29 mouse cellular contexts compared by ENCODE assay signal in the genomic region with DNA sequence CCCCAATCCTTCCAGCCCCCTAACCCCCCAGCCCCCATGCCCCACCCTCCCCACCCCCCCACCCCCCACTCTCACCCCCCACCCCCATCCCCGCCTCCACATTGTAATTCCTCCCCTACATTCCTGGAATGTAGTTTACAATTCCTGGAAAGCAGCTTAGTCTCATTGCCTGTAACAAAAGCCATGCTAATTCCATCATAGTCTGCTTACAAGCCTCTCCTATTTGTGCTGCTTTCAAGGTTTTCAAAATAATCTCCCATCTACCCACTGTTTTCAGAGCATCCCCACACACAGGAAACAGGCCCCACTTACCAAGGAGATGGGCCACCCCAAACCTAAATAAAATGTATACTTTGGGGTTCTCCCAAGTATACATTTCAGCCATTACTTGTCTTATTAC.
"Had no signal": no experiment of that assay in that cellular context is flagged by ENCODE, and none has a peak within 500 bp of the region (broad histone marks: within the 10 kb centered on the region; RNA-seq: fewer than 3 reads in every experiment).

No protein-coding gene starts in this region.

- H3K9ac ChIP-seq: heart, embryonic 12.5 days; heart, embryonic 13.5 days; heart, embryonic 15.5 days; hindbrain, embryonic 12.5 days; hindbrain, embryonic 13.5 days; hindbrain, embryonic 14.5 days; hindbrain, embryonic 15.5 days; intestine, embryonic 15.5 days; kidney, embryonic 15.5 days had no signal

- DNase-seq: heart, postnatal 10 days; heart, postnatal 14 days; heart, postnatal 36 days; heart, postnatal 4 days; kidney, adult 18-20 months; kidney, adult 2 months; kidney, adult 8-10 months; kidney, adult 9 months; kidney, postnatal 10 days; kidney, postnatal 14 days; kidney, postnatal 25 days; kidney, postnatal 36 days; kidney, postnatal 4 days; layer of hippocampus, adult 9-11 months; layer of hippocampus, postnatal 36 days had no signal

- H3K4me1 ChIP-seq: heart, embryonic 12.5 days; heart, embryonic 13.5 days; heart, embryonic 15.5 days; hindbrain, embryonic 10.5 days; hindbrain, embryonic 12.5 days; hindbrain, embryonic 13.5 days; hindbrain, embryonic 15.5 days; intestine, embryonic 15.5 days; kidney, embryonic 15.5 days had no signal

- H3K9me3 ChIP-seq: heart, embryonic 13.5 days; heart, embryonic 15.5 days; hindbrain, embryonic 12.5 days; hindbrain, embryonic 13.5 days; hindbrain, embryonic 15.5 days; intestine, embryonic 15.5 days; kidney, embryonic 15.5 days had no signal

- H3K4me3 ChIP-seq: heart, embryonic 12.5 days; heart, embryonic 13.5 days; heart, embryonic 15.5 days; hindbrain, embryonic 10.5 days; hindbrain, embryonic 12.5 days; hindbrain, embryonic 13.5 days; hindbrain, embryonic 15.5 days; intestine, embryonic 15.5 days; kidney, embryonic 15.5 days; layer of hippocampus, adult 2 months; left cerebral cortex, adult 2 months had no signal

- H3K27ac ChIP-seq: heart, embryonic 13.5 days; heart, embryonic 15.5 days; hindbrain, embryonic 10.5 days; hindbrain, embryonic 12.5 days; hindbrain, embryonic 13.5 days; hindbrain, embryonic 14.5 days; hindbrain, embryonic 15.5 days; hindbrain, postnatal 0 days; intestine, embryonic 15.5 days; kidney, embryonic 15.5 days; kidney, postnatal 0 days; layer of hippocampus, adult 2 months; left cerebral cortex, adult 2 months had no signal

- H3K36me3 ChIP-seq: heart, embryonic 12.5 days; heart, embryonic 13.5 days; heart, embryonic 15.5 days; hindbrain, embryonic 10.5 days; hindbrain, embryonic 12.5 days; hindbrain, embryonic 13.5 days; hindbrain, embryonic 15.5 days; intestine, embryonic 15.5 days; kidney, embryonic 15.5 days had no signal
